Mouse (Mus musculus) bone marrow, adult 2 months (tissue): ENCODE measurements around the gene Aacs. TPM values are rescaled to one million over a fixed set of nuclear protein-coding genes. Genes with fewer than 3 reads are reported as not detected.
"Not testable (repeated sequence)": the region's sequence is repeated elsewhere in the genome, so short reads cannot be mapped to it uniquely, and the experiment has no call there.

Experiments
- H3K27ac ChIP-seq: fragments of 200-500 bp; 2 replicates; pipeline ENCODE4 v1.5.1; 2012; ENCODE audit warnings: low read depth, mild to moderate bottlenecking, control low read depth, inconsistent platforms, low read length; ENCODE audit not compliant: control insufficient read depth, poor library complexity, insufficient read depth
- H3K4me1 ChIP-seq: fragments of 200-500 bp; 2 replicates; pipeline ENCODE4 v1.6.1; 2011; ENCODE audit warnings: low read length; ENCODE audit not compliant: control insufficient read depth, insufficient read depth
- H3K4me3 ChIP-seq: fragments of 200-500 bp; replicated peaks from 2 replicates; pipeline ENCODE3; 2011; ENCODE audit warnings: mild to moderate bottlenecking, low read depth, low read length, control low read depth; ENCODE audit not compliant: control insufficient read depth
- CTCF ChIP-seq: fragments of 200-500 bp; IDR thresholded peaks from 2 replicates; pipeline ENCODE4 v1.5.1; 2011; ENCODE audit warnings: low read length, control low read depth; ENCODE audit not compliant: control insufficient read depth, insufficient read depth
- POLR2A ChIP-seq: fragments of 200-500 bp; IDR thresholded peaks from 2 replicates; pipeline ENCODE4 v1.6.1; 2011; ENCODE audit warnings: low read depth, mild to moderate bottlenecking, control low read depth, low read length, borderline replicate concordance; ENCODE audit not compliant: control insufficient read depth
- WGBS: fragments of 180-500 bp; shearing (Covaris S2); methylation state at CpG from one replicate; pipeline ENCODE4 v1.1.7; 2018; 5-methylcytosine and 5-hydroxymethylcytosine counted together
- polyA plus RNA-seq: library from polyadenylated mRNA; stranded (reverse); fragments of >200 nt; gene quantifications from 2 replicates; pipeline ENCODE4 v1.2.4, GENCODE M21; 2011; ENCODE audit warnings: low replicate concordance; ENCODE audit not compliant: missing spikeins, insufficient read depth, insufficient read length

Gene Aacs
- polyA plus RNA-seq, 1 experiment = 18.4 TPM

GRCm38 (mm10) chr5:125480434-125481231 lies 5.0 kb downstream of the Aacs start:
- no peak overlapping the region for H3K4me3 ChIP-seq
- WGBS = 87% methylated on average over 11 of the region's 11 CpGs
- H3K27ac ChIP-seq = no peak overlapping the region
- H3K4me1 ChIP-seq = peaks cover 14% of the 10 kb centered on the region
- TF ChIP-seq POLR2A (no peak), CTCF (no peak)

- TF ChIP-seq POLR2A = no peak
- TF ChIP-seq CTCF = no peak
- no peak overlapping the region for H3K4me3 ChIP-seq
- H3K27ac ChIP-seq = peak overlapping the region; percentile 9; the same call in 1 of the 2 replicates
- WGBS = 51% methylated on average over 7 of the region's 7 CpGs
- H3K4me1 ChIP-seq = peaks cover 14% of the 10 kb centered on the region
Measured at GRCm38 (mm10) chr5:125482474-125482873, 6.9 kb downstream of the Aacs start.

- H3K4me3 ChIP-seq = no peak overlapping the region
- H3K4me1 ChIP-seq = peaks cover 14% of the 10 kb centered on the region
- TF ChIP-seq CTCF (no peak), POLR2A (no peak)
- H3K27ac ChIP-seq = peak overlapping the region; percentile 88
- WGBS = 52% methylated on average over 6 of the region's 6 CpGs
Measured at GRCm38 (mm10) chr5:125483712-125484611, 8.3 kb downstream of the Aacs start.

GRCm38 (mm10) chr5:125485031-125485778 lies 9.6 kb downstream of the Aacs start:
- H3K27ac ChIP-seq = peak overlapping the region; percentile 88
- TF ChIP-seq CTCF (no peak), POLR2A (no peak)

GRCm38 (mm10) chr5:125486088-125486487 lies 10.5 kb downstream of the Aacs start:
- Histone ChIP-seq H3K4me1 (peaks cover 14% of the 10 kb centered on the region), H3K27ac (no peak overlapping the region), H3K4me3 (no peak overlapping the region)
- 88% methylated on average over 1 of the region's 1 CpGs for WGBS
- TF ChIP-seq CTCF (no peak), POLR2A (no peak)

More at GRCm38 (mm10) chr5:125485031-125485778, 9.6 kb downstream of the Aacs start:
- Histone ChIP-seq H3K4me1 (peaks cover 14% of the 10 kb centered on the region), H3K4me3 (no peak overlapping the region)
- WGBS = 78% methylated on average over 4 of the region's 4 CpGs

GRCm38 (mm10) chr5:125487375-125488115 lies 11.9 kb downstream of the Aacs start:
- H3K4me3 ChIP-seq = no peak overlapping the region
- no peak overlapping the region; the same call in 1 of the 2 replicates for H3K27ac ChIP-seq
- 72% methylated on average over 11 of the region's 11 CpGs for WGBS
- H3K4me1 ChIP-seq = peaks cover 9% of the 10 kb centered on the region
- TF ChIP-seq POLR2A = no peak
- TF ChIP-seq CTCF = no peak

GRCm38 (mm10) chr5:125488116-125488455 lies 12.5 kb downstream of the Aacs start:
- no peak overlapping the region for H3K27ac ChIP-seq
- peaks cover 5% of the 10 kb centered on the region for H3K4me1 ChIP-seq
- H3K4me3 ChIP-seq = no peak overlapping the region
- TF ChIP-seq POLR2A (no peak), CTCF (peak; percentile 50)
- WGBS = 48% methylated on average over 4 of the region's 4 CpGs

- not testable (repeated sequence) for H3K27ac ChIP-seq, H3K4me3 ChIP-seq, H3K4me1 ChIP-seq
- 87% methylated on average over 5 of the region's 5 CpGs for WGBS
Measured at GRCm38 (mm10) chr5:125488953-125489352, 13.3 kb downstream of the Aacs start.
